Mouse (Mus musculus): ENCODE results near the gene Il12rb2. TPM values are rescaled to one million over a fixed set of nuclear protein-coding genes. Genes with fewer than 3 reads are reported as not detected.

Gene Il12rb2
- 1.1 TPM for total RNA-seq (2023)

GRCm38 (mm10) chr6:67375982-67376391, at the start of gene Il12rb2:
Gene Il12rb2, minus strand, starts transcription at chr6:67376188.

Other genes starting within 250 kb of the Il12rb2 start
- gene Serbp1, start 138.0 kb downstream of the Il12rb2 start, total RNA-seq (2023) = 381 TPM
- not detected for gene Il23r, start 115.7 kb upstream of the Il12rb2 start, total RNA-seq (2023)
- gene Tacstd2, start 159.6 kb upstream of the Il12rb2 start, total RNA-seq (2023) = 0.33 TPM

Measured in CD4-positive naive resting alpha-beta T cell, adult 57 days (primary cell).